Mouse (Mus musculus) thymus, postnatal 36 days (tissue): ENCODE results near the gene Cit.
A peak's percentile ranks its signal among the peaks of the same experiment; 100 is the strongest.

Source experiments
- DNase-seq, 2 experiments: peaks; one replicate each; pipeline ENCODE4 v3.0.0; 2022; ENCODE audit warnings: mixed read lengths in 2 of 2

The Cit gene

DNA sequence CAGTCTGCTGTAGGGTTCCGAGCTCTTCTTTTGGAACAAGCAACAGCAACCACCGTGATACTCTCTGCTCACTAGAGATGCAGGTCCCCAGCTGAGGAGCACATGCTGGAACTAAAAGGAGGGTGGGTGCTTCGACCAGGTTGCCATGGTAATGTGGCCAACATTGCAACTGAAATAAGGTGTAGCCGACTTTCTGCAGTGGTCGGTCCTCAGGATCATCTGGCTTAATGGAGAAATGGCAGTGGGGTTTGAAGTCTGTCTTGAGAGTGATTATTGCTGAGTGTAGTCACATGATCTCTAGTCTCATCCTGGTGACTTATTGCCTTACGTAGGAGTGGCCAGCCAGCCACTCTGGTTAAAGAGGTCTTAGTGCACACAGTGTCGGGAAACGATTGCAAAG lies 168.7 kb downstream of the Cit start:
- no peak for DNase-seq

DNA sequence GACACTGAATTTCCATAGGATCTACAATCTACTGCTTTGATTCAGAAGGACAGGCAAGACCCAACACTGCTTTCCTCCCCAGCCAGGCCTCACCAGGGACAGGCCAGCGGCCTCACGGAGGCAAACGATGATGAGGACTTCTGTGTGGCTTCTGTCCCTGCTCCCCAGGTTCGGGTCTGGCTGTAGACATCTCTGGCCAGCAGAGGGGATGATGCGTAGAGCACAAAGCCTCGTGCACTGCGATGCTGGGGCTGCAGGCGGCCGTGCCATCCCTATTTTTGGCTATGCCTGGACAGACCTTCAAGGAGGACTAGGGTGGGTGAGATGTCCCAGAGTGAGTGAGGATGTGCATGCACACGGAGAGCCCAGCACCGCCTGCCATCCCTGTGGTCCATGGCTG lies 169.2 kb downstream of the Cit start:
- no peak for DNase-seq

DNA sequence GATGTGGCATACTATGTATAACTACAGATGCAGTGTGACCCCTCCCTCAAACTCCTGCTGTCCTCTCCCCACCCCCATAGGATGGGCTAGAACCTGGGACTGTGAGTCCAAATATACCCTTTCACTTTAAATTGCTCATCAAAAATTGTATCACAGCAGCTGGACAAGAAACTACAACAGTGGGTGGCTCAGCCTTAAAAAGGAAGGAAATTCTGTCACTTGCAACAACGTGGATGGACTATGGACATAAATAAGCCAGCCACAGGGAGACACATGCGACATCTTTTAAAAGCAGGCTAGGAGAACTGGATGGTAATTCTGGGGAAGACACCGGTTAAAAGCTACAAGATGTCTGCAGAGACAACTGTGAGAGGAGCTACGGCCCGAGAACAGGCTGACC lies 171.5 kb downstream of the Cit start:
- no peak for DNase-seq

- no peak for DNase-seq
Observed at GRCm38 (mm10) chr5:116017391-116017790, 172.3 kb downstream of the Cit start.

GRCm38 (mm10) chr5:116018196-116018595 lies 173.1 kb downstream of the Cit start:
- DNase-seq = no peak

DNA sequence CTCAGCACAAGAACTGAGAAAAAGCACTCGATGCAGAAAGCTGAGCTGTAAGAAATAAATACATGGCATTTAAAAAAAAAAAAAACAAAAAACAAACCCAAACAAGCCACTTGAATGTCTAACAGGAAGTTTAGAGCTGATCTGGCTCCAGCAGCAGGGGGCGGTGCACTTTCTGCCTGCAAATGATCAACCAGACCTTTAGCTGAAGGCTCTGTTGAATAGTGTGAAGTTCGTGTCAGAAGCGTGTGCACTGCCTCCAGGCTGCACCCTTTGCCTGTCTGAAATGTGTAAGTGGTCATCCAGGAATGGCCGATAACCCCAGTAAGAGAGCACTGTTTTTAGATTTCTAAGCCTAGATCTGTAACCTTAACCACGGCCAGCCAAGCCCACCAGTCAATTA lies 173.7 kb downstream of the Cit start:
- DNase-seq = no peak

GRCm38 (mm10) chr5:116019371-116019770 lies 174.3 kb downstream of the Cit start:
- DNase-seq = no peak

GRCm38 (mm10) chr5:116021552-116021951 lies 176.5 kb downstream of the Cit start:
- DNase-seq = no peak

GRCm38 (mm10) chr5:116022131-116022530 lies 177.1 kb downstream of the Cit start:
- no peak for DNase-seq

DNA sequence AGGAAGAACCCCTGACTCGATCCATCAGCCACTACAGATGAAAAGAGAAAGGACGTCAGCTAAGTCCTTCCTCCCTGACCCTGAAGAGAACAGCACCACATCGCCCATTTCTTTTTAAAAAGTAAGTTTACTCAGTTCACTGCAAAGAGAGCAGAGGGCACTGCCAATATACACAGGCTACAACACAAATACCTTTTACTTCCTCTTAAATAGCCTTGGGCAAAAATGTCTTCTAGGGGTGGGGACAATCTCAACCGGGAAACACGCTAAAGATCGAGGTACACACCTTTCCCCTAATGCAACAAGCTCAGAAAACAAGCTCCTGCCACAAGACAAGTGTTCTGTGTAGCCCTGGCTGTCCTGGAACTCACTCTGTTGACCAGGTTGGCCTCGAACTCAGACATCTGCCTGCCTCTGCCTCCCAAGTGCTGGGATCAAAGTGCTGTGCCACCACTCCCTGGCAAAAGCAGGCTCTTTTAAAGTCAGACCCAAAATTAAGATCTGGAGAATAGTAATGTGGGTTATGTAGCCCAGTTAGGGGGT lies 177.7 kb downstream of the Cit start:
- no peak for DNase-seq

DNA sequence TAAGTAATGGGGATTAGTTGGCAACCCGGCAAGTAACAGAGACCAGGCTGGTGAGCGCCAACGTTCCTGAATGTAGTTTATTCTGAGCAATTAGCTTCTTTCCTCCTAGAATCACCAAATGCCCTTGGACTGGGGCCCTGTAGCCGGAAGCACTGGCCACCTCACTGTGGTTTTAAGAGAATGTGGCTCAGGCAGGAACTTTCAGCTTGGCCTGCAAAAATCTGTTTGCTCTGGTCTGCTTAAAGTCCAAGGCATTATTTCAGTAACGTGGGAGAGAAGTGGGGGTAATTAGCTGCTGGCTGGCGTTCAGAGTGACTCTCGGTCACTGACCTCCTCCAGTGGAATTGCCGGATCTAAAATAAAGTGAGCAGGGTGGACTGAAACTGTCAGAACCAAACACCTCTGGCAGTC lies 178.2 kb downstream of the Cit start:
- no peak for DNase-seq

DNA sequence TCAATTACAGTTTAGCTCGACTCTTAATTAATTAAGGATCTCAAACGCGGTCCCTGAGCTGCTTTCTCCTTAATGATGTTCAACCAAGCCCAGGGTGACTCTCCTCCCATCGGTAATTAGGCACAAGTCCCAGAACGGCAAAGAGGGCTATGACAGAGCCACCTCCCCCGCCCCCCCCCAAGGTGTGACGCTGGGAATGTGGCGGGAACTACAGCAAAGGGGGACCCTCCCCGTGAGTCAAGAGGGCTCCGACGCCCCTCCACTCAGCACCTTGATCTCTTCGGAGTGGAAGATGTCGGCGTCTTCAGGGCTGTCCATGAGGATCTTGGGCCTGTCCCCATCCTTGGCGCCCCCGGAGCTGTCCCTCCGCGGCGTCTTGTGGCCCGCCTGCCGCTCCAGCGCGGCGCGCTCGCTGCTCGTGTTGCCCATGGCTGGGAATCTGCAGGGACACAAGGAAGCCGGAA lies 178.8 kb downstream of the Cit start:
- no peak for DNase-seq

GRCm38 (mm10) chr5:116024327-116024739 lies 179.3 kb downstream of the Cit start, which contains the start of gene Prkab1:
Gene Prkab1, minus strand, starts transcription at chr5:116024508.
- DNase-seq = peak; percentile 90 to 95

- DNase-seq = no peak
Observed at GRCm38 (mm10) chr5:116026107-116026506, 181.0 kb downstream of the Cit start.

- no peak for DNase-seq
Observed at GRCm38 (mm10) chr5:116026561-116026960, 181.5 kb downstream of the Cit start.

DNA sequence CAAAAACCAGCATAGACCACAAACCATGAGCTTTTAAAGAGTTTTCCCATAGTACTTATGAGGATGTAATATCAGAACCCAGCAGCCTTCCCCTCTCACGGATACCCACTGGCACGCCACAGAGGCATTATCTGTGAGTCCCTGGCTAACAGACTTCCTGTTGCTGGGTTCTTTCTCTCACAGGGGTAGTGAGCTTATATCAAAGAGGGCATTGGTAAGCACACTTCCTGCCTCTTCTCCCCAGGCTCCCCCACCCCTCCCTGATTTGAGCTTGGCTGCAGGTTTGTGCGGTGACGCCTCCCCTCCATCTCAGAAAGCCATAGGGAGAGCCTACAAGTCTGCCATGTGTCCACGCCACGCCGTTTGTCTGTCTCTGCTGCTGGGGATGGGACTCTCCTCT lies 184.0 kb downstream of the Cit start:
- DNase-seq = peak; percentile 67 to 80

- no peak for DNase-seq
Observed at GRCm38 (mm10) chr5:116030566-116031189, 185.6 kb downstream of the Cit start.

- DNase-seq = peak; percentile 63 to 65
Observed at GRCm38 (mm10) chr5:116031190-116031577, 186.1 kb downstream of the Cit start.

DNA sequence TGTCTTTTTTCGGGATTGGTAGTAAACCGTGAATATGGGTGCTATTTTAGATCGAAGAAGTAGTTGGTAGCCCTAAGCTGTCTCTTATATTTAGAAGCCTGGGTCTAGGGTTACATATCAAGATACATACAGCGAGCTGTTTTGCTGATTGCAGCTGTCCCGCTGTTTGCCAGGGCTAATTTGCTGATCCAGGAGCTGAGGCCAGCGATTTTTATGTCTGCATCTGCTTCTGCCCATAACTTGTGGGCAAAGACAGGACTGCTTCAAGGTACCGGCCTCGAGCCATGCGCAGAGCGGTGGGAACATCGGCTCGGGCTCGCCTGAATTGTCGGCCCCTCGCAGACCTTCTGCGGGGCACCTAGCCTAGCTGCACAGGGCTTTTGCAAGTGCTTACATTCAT lies 191.4 kb downstream of the Cit start:
- DNase-seq = no peak

DNA sequence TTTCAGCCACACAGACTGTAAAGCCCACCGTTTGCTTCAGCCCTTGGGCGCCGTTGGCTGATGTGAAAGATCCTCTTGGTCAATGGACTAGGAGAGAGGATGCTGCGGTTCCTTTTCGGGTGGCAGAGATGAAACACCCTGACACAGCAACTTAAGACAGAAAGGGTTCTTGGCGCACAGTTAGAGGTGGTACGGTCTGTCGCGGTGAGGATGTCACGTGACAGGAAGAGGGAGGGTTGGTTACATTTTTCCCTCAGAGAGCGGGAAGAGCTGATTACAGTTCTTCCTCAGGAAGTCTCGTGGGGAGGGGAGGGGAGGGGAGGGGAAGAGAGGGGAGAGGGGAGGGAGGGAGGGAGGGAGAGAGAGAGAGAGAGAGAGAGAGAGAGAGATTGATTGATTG lies 192.7 kb downstream of the Cit start:
- DNase-seq = no peak

GRCm38 (mm10) chr5:116039706-116040105 lies 194.6 kb downstream of the Cit start:
- DNase-seq = no peak

DNA sequence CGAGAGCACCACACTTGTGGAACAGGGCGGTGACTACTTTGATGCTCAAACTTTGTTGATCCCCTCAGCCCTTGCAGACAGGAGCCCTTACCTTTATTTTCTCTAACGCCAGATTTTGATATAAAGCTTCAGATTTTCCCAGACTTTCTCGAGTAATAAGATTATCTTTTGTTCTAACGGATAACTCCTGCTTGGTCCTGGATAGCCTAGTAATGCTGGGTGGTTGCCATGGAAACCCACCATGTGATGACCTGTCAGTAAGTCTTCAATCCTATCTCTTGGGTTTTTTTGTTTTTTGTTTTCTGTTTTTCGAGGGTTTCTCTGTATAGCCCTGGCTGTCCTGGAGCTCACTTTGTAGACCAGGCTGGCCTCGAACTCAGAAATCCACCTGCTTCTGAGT lies 197.2 kb downstream of the Cit start:
- DNase-seq = no peak

- DNase-seq = no peak
Observed at GRCm38 (mm10) chr5:116045581-116045980, 200.5 kb downstream of the Cit start.

DNA sequence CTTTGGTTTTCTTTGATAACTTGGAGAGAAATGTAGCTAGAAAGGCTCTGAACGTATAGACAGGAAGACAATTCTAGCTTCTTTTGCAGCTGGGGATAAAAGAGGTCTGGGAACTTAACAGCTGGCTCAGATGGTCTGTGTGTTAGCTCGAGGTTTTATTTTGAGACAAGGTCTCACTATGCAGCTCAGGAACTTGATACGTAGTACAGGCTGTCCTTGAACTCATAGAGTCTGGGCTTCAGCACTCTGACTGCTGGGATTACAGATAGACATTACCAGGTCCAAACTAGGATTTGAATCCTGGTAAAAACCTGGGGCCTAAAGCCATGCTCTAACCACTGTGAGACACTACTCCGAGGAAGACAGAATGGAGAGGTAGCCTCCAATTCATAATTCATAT lies 201.2 kb downstream of the Cit start:
- no peak for DNase-seq

GRCm38 (mm10) chr5:116048321-116048720 lies 203.2 kb downstream of the Cit start:
- no peak for DNase-seq
